Mouse (Mus musculus): Measurements from ENCODE around the gene Rbfox3. TPM values are rescaled to one million over a fixed set of nuclear protein-coding genes. Genes with fewer than 3 reads are reported as not detected.

The Rbfox3 gene
- polyA plus RNA-seq, 1 experiment from 2014 or later, result 1.5 TPM

DNA sequence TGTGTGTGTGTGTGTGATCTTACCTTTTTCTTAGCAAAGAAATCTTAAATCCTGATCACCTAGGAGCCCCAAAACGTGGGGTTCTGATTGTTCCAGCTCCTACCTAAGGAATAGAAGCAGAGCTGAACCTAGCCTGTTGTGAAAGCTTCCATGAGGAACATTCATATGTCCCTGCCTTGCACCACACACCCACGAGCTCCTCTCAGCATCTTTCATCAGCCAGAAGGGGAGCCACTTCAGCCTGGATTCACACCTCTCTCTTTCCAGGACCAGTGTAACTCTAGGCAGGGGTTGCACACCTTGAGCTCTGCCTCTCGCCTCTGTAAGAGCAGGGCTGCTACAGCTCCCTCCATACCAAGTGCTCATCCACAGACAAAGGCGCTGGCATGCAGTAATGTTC, 330.4 kb downstream of the Rbfox3 start:
- Histone ChIP-seq H3K4me2 (replicated peaks) (no peak overlapping the region), H3K9ac (no peak overlapping the region), H3K27ac (no peak overlapping the region), H3K4me1 (replicated peaks) (no peaks in the 10 kb centered on the region), H3K36me3 (no peaks in the 10 kb centered on the region), H3K4me3 (replicated peaks) (no peak overlapping the region), H3K9me3 (no peaks in the 10 kb centered on the region), H3K27me3 (replicated peaks) (peaks cover 6% of the 10 kb centered on the region)
- no peak for ATAC-seq
- 42% methylated on average over 4 of the region's 4 CpGs for WGBS

DNA sequence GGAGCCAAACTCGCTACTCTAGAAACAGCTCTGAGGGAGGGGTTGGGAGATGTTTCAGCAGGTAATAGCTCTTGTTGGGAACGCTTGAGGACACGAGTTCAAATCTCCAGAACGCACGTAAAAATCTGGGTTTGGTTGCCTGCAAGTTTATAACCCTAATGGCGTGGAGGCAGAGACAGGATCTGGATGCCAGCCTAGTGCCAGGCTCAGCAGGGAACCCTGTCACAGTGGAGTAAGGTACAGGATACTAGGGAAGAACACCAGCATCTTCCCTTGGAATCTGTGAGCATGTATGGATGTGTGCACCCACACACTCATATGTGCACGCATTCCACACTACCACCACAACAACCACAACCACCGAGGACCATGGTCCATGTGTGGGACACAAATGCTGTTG, 331.8 kb downstream of the Rbfox3 start:
- H3K4me1 ChIP-seq (replicated peaks), result no peaks in the 10 kb centered on the region
- 72% methylated on average over 8 of the region's 8 CpGs for WGBS
- no peaks in the 10 kb centered on the region for H3K36me3 ChIP-seq
- no peak for ATAC-seq
- H3K9me3 ChIP-seq, result no peaks in the 10 kb centered on the region
- H3K9ac ChIP-seq, result no peak overlapping the region
- H3K4me2 ChIP-seq (replicated peaks), result no peak overlapping the region
- H3K27me3 ChIP-seq (replicated peaks), result peaks cover 11% of the 10 kb centered on the region
- H3K4me3 ChIP-seq (replicated peaks), result no peak overlapping the region
- H3K27ac ChIP-seq, result no peak overlapping the region

DNA sequence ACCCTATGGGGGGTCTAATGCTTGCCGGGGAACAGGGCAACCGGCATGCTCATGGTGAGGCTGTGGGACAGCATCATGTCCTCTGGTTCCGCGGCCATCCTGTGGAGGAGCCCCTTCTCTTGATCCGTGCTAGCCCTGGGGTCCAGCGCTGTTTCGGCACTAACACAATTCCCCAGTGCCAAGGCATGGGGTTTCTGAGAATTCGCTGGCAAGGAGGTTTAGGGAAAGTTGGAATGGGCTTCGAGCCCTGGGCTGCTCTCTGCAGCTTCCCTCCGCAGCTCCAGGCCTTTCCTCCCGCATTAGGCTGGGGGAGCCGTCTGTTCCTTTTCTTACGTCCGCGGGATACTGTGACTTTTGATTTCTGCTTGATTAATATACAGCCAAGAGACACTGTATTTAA, 334.1 kb downstream of the Rbfox3 start:
- Histone ChIP-seq H3K4me3 (replicated peaks) (no peak overlapping the region), H3K9ac (no peak overlapping the region), H3K4me1 (replicated peaks) (0 out of 2 replicates have a peak, but pooled peaks cover 2% of the 10 kb centered on the region), H3K27ac (no peak overlapping the region), H3K36me3 (no peaks in the 10 kb centered on the region), H3K9me3 (no peaks in the 10 kb centered on the region), H3K27me3 (replicated peaks) (peaks cover 26% of the 10 kb centered on the region), H3K4me2 (replicated peaks) (no peak overlapping the region)
- 65% methylated on average over 15 of the region's 15 CpGs for WGBS
- no peak for ATAC-seq

DNA sequence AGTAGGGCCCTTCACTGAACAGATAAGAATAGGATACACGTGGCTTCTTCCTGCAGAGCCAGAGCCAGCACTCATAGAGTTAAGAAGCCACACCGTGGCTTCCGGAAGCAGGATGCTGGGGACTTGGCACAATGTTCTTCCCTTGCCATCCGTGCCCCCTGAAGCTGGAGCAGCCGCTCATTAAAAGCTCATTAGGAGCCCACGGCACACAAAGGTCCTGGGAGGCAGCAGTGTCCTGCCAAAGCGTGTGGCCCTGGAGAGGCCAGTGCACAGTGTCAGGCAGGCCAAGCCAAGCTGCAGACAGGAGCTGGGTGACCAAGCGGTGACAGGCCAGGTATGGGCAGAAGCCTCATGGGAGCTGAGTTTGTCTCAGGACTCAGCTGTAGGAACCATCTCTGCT, 334.8 kb downstream of the Rbfox3 start:
- Histone ChIP-seq H3K27ac (no peak overlapping the region), H3K36me3 (no peaks in the 10 kb centered on the region), H3K9ac (no peak overlapping the region), H3K4me1 (replicated peaks) (0 out of 2 replicates have a peak, but pooled peaks cover 2% of the 10 kb centered on the region), H3K4me2 (replicated peaks) (no peak overlapping the region), H3K9me3 (no peaks in the 10 kb centered on the region), H3K27me3 (replicated peaks) (peaks cover 33% of the 10 kb centered on the region), H3K4me3 (replicated peaks) (no peak overlapping the region)
- 63% methylated on average over 8 of the region's 8 CpGs for whole genome bisulfite sequencing
- ATAC-seq, result no peak

DNA sequence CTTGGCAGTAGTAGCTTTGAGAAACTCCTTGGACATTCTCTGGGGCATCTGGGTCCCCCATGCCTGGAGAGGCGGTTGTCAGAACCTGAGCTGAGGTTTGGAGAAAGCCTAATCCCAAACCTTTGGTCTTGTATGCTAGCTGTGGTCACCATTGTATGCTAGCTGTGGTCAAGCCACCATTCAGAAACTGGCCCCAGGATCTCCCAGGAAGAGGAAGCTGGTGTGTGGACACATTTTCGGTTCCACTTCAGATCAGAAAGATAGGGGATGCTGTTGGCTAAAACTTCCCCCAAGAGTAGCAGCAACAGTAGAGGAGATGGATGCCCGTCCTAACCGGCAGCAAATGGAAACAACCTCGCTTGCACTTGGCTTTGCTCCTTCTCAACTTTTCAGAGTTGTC, 337.0 kb downstream of the Rbfox3 start:
- Histone ChIP-seq H3K9ac (no peak overlapping the region), H3K9me3 (no peaks in the 10 kb centered on the region), H3K27me3 (replicated peaks) (peaks cover 55% of the 10 kb centered on the region), H3K36me3 (no peaks in the 10 kb centered on the region), H3K4me2 (replicated peaks) (no peak overlapping the region), H3K4me1 (replicated peaks) (0 out of 2 replicates have a peak, but pooled peaks cover 5% of the 10 kb centered on the region), H3K4me3 (replicated peaks) (no peak overlapping the region), H3K27ac (no peak overlapping the region)
- ATAC-seq, result no peak
- 79% methylated on average over 5 of the region's 5 CpGs for WGBS

DNA sequence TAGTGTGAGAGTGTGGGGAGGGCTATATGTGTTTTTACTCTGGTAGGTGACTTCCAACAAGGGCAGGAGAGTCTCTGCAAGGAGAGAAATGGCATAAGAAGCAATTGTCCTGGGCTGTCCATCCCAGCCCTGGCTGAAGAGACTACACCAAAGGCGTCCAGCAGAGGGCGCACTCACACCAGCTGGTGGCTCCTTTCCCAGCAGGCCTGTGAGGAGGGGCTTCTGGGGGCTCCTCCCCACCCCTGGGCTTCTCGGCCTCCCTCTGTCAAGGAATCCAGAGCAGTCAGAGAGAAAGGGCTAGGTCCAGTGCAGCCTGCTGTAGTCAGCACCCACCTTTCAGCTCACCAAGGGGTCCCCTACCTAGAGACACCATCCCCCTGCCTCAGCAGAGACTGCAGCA, 337.8 kb downstream of the Rbfox3 start:
- Histone ChIP-seq H3K9ac (no peak overlapping the region), H3K27ac (no peak overlapping the region), H3K4me2 (replicated peaks) (no peak overlapping the region), H3K27me3 (replicated peaks) (peaks cover 63% of the 10 kb centered on the region), H3K36me3 (no peaks in the 10 kb centered on the region), H3K9me3 (no peaks in the 10 kb centered on the region), H3K4me3 (replicated peaks) (no peak overlapping the region), H3K4me1 (replicated peaks) (0 out of 2 replicates have a peak, but pooled peaks cover 5% of the 10 kb centered on the region)
- ATAC-seq, result no peak
- 2% methylated on average over 3 of the region's 3 CpGs for whole genome bisulfite sequencing

DNA sequence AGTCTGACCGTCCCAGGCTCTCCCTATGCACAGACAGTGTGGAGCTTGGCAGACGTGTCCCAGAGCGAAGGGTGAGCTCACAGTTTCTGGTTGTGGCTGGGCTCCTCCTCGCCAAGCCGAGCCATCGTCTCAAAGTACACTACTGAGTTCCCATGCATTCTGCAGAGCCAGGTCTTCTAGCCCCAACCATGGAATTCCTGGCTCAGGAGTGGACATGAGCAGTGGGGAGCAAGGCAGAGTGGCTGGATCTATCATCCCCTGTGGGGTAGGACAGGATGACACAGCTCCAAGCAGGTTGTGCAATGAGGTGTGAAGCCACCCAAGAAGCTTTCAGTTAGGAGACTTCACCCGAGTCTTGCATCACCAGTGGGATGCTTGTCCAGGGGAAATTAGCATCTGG, 338.4 kb downstream of the Rbfox3 start:
- H3K36me3 ChIP-seq, result no peaks in the 10 kb centered on the region
- no peaks in the 10 kb centered on the region for H3K9me3 ChIP-seq
- H3K4me2 ChIP-seq (replicated peaks), result no peak overlapping the region
- no peak overlapping the region for H3K4me3 ChIP-seq (replicated peaks)
- H3K27me3 ChIP-seq (replicated peaks), result peaks cover 69% of the 10 kb centered on the region
- H3K4me1 ChIP-seq (replicated peaks), result 0 out of 2 replicates have a peak, but pooled peaks cover 5% of the 10 kb centered on the region
- H3K9ac ChIP-seq, result no peak overlapping the region
- WGBS, result 73% methylated on average over 7 of the region's 7 CpGs
- no peak for ATAC-seq
- no peak overlapping the region for H3K27ac ChIP-seq

DNA sequence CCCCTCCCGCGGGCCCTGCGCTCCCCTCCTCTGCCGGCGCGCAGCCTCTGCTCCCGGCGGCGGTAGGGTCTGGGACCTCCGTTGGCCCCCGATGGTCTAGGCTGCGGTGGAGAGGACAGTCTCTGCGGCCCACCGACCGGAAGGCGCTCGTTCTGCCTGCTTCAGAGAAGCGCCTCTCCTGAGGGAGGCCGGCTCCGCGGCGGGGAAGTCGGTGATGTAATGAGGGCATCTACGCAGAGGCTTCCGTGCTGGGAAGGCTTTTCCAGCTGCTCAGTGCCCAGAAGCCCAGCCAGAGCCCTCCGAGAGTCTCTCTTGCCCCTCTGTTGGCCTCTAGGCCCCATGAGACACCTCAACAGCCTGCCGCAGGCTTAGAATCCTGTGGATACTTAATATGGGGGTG, 341.2 kb downstream of the Rbfox3 start:
- Histone ChIP-seq H3K36me3 (no peaks in the 10 kb centered on the region), H3K9me3 (no peaks in the 10 kb centered on the region), H3K9ac (no peak overlapping the region), H3K27me3 (replicated peaks) (peaks cover 77% of the 10 kb centered on the region), H3K4me1 (replicated peaks) (0 out of 2 replicates have a peak, but pooled peaks cover 5% of the 10 kb centered on the region), H3K27ac (no peak overlapping the region), H3K4me2 (replicated peaks) (peak overlapping the region; percentile 38), H3K4me3 (replicated peaks) (no peak overlapping the region)
- under 1% methylated on average over 27 of the region's 27 CpGs for WGBS
- ATAC-seq, result no peak

DNA sequence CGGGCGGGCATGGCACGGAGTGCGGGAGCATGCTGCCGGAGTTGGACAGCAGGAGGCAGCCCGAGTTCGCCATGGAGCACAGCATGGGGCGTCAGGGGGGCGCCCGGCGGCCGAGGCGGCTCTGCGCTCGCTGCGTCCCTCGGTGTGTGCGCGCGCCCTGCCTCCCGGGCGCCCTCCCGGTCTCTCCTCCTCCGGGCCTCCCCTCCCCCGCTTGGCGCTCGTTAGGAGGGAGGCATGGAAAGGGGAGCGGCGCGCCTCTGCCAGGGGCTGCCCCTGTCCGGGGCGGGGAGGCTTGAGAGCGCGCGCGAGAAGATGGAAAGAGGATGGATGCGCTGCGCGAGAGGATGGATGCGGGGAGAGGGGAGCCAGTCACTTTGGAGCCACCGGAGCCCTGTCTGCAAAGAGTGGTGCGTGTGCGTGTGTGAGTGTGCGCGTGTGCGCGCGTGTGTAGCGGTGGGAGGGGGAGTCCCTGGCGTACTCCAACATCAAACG, 341.8 kb downstream of the Rbfox3 start:
- WGBS, result 0% methylated on average over 39 of the region's 51 CpGs
- H3K4me3 ChIP-seq (replicated peaks), result no peak overlapping the region; the same call in 1 of the 2 replicates
- H3K27me3 ChIP-seq (replicated peaks), result peaks cover 80% of the 10 kb centered on the region
- H3K4me2 ChIP-seq (replicated peaks), result peak overlapping the region; percentile 38
- H3K36me3 ChIP-seq, result no peaks in the 10 kb centered on the region
- no peak overlapping the region for H3K9ac ChIP-seq
- H3K4me1 ChIP-seq (replicated peaks), result 0 out of 2 replicates have a peak, but pooled peaks cover 5% of the 10 kb centered on the region
- ATAC-seq, result no peak
- no peaks in the 10 kb centered on the region for H3K9me3 ChIP-seq
- no peak overlapping the region for H3K27ac ChIP-seq

DNA sequence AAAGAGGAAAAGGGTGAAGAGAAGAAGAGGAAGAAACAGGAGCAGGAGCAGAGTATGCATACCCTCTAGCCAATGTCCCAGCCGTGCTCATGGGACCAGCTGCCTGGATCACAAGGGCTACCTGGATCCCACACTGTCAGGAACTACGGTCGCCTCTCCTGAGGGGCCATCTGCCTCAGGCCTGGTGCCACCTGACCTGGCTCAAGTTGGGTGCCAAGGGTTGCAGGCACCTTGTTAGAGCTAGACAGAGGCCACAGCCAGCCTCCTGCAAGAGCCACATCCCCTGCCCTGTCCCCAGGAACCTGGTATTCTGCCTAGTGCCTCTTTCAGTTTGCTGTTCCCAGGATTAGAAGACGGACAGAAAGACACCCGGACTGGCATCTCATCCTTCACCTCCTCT, 347.5 kb downstream of the Rbfox3 start:
- Histone ChIP-seq H3K36me3 (no peaks in the 10 kb centered on the region), H3K4me3 (replicated peaks) (no peak overlapping the region), H3K27ac (no peak overlapping the region), H3K9me3 (no peaks in the 10 kb centered on the region), H3K9ac (no peak overlapping the region), H3K27me3 (replicated peaks) (peaks cover 33% of the 10 kb centered on the region), H3K4me1 (replicated peaks) (no peaks in the 10 kb centered on the region), H3K4me2 (replicated peaks) (no peak overlapping the region)
- 82% methylated on average over 5 of the region's 5 CpGs for WGBS
- no peak for ATAC-seq

DNA sequence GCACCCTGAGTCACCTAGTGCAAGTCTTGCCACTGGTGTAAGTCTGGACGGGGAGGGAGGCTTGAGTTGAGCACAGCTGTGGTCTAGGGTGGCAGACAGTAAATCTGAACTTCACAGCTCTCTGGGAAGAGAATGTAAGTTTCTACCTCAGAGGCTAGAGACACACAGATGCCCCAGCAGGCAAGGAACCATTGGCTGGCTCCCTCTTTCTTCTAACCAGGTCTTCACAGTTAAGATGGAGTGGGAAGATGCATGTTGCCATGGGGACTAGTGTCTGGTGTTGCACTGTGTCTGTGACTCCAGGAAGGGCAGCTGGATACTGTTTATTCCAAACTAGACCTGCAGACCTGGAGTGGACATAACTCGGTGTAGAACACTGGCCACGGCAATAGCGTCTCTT, 348.6 kb downstream of the Rbfox3 start:
- Histone ChIP-seq H3K4me2 (replicated peaks) (no peak overlapping the region), H3K36me3 (no peaks in the 10 kb centered on the region), H3K4me3 (replicated peaks) (no peak overlapping the region), H3K9ac (no peak overlapping the region), H3K27me3 (replicated peaks) (peaks cover 23% of the 10 kb centered on the region), H3K27ac (no peak overlapping the region), H3K4me1 (replicated peaks) (no peaks in the 10 kb centered on the region), H3K9me3 (no peaks in the 10 kb centered on the region)
- WGBS, result 63% methylated on average over 4 of the region's 4 CpGs
- ATAC-seq, result no peak

DNA sequence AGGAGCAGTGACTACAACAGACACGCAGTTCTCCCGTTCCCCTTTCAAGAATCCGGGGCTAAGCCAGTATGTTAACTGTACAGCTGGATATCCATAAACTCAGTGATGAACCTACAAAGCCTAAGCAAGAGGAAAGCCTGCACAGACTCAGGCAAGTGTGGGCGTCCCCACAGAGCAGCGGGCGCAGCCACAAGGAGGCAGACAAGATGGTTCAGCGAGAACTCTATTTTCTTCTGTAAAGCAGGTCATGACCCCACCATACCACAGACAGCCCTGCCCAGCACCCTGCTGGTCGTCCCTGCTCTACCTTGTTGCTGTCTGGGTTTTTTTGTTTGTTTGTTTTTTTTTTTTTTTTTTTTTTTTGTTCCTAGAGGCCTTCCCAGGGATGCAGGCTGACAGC, 353.2 kb downstream of the Rbfox3 start:
- no peaks in the 10 kb centered on the region for H3K4me1 ChIP-seq (replicated peaks)
- H3K9ac ChIP-seq, result no peak overlapping the region
- H3K9me3 ChIP-seq, result no peaks in the 10 kb centered on the region
- H3K27ac ChIP-seq, result no peak overlapping the region
- ATAC-seq, result no peak
- no peak overlapping the region for H3K4me3 ChIP-seq (replicated peaks)
- WGBS, result 65% methylated on average over 8 of the region's 8 CpGs
- H3K36me3 ChIP-seq, result no peaks in the 10 kb centered on the region
- no peak overlapping the region for H3K4me2 ChIP-seq (replicated peaks)
- H3K27me3 ChIP-seq (replicated peaks), result peaks cover 3% of the 10 kb centered on the region; the same call in 1 of the 2 replicates

DNA sequence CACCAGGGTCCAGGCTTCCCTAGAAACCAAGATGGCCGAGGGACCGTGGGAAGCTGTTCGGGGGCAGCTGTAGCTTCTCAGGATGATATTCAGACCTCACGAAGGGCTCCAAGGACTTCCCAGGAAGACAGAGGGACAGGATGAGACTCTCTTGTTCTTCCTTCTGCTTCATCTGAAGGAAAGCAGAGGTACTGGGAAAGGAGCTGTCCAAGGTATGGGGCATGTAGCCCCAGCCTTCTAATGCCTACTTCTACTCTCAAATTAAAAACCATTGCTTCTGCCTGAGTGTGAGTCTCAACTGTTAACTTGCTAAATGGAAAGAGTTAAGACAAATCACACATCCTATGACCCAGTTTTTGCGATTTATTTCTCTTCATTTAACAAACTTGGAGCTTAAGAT, 355.8 kb downstream of the Rbfox3 start:
- H3K36me3 ChIP-seq, result no peaks in the 10 kb centered on the region
- peaks cover 3% of the 10 kb centered on the region; the same call in 1 of the 2 replicates for H3K27me3 ChIP-seq (replicated peaks)
- no peak overlapping the region for H3K9ac ChIP-seq
- no peak overlapping the region for H3K27ac ChIP-seq
- H3K9me3 ChIP-seq, result no peaks in the 10 kb centered on the region
- H3K4me2 ChIP-seq (replicated peaks), result no peak overlapping the region
- no peak for ATAC-seq
- H3K4me3 ChIP-seq (replicated peaks), result no peak overlapping the region
- WGBS, result 46% methylated on average over 5 of the region's 5 CpGs
- peaks cover 10% of the 10 kb centered on the region for H3K4me1 ChIP-seq (replicated peaks)
